Mouse (Mus musculus) NIH3T3 (cell line): Measurements from ENCODE around the gene Rnf182.

Experiments
- DNase-seq: peaks from one replicate; pipeline ENCODE4 v3.0.0-alpha.2; 2012; ENCODE audit warnings: low read depth

Gene Rnf182

GRCm38 (mm10) chr13:43615577-43616254 lies at the start of gene Rnf182:
Rnf182 (plus strand) TSS chr13:43615710.
- DNase-seq: peak; percentile 25

- no peak for DNase-seq
These were observed 49.3 kb upstream of the Rnf182 start for GRCm38 (mm10) chr13:43566184-43566583.

- DNase-seq: no peak
These were observed 48.2 kb upstream of the Rnf182 start for GRCm38 (mm10) chr13:43567141-43567891.

- DNase-seq: no peak
These were observed 41.5 kb upstream of the Rnf182 start for GRCm38 (mm10) chr13:43573979-43574378.

- DNase-seq: no peak
These were observed 40.1 kb upstream of the Rnf182 start for GRCm38 (mm10) chr13:43575431-43575830.

- DNase-seq: peak; percentile 32
These were observed 38.3 kb upstream of the Rnf182 start for GRCm38 (mm10) chr13:43577254-43577653.

GRCm38 (mm10) chr13:43577766-43578165 lies 37.7 kb upstream of the Rnf182 start:
- DNase-seq: no peak

- peak; percentile 70 for DNase-seq
These were observed 35.8 kb upstream of the Rnf182 start for GRCm38 (mm10) chr13:43579740-43580139.

GRCm38 (mm10) chr13:43580661-43581060 lies 34.8 kb upstream of the Rnf182 start:
- no peak for DNase-seq

- no peak for DNase-seq
These were observed 32.5 kb upstream of the Rnf182 start for GRCm38 (mm10) chr13:43582961-43583360.

GRCm38 (mm10) chr13:43583504-43583903 lies 32.0 kb upstream of the Rnf182 start:
- no peak for DNase-seq

GRCm38 (mm10) chr13:43585335-43585734 lies 30.2 kb upstream of the Rnf182 start:
- DNase-seq: no peak

GRCm38 (mm10) chr13:43586966-43587365 lies 28.5 kb upstream of the Rnf182 start:
- DNase-seq: peak; percentile 54

- DNase-seq: peak; percentile 65
These were observed 27.4 kb upstream of the Rnf182 start for GRCm38 (mm10) chr13:43587844-43588840.

- no peak for DNase-seq
These were observed 23.5 kb upstream of the Rnf182 start for GRCm38 (mm10) chr13:43591828-43592680.

GRCm38 (mm10) chr13:43592681-43593068 lies 22.8 kb upstream of the Rnf182 start:
- DNase-seq: no peak

- DNase-seq: peak; percentile 71
These were observed 19.6 kb upstream of the Rnf182 start for GRCm38 (mm10) chr13:43595896-43596295.

GRCm38 (mm10) chr13:43600967-43601366 lies 14.5 kb upstream of the Rnf182 start:
- no peak for DNase-seq

- DNase-seq: no peak
These were observed 13.1 kb upstream of the Rnf182 start for GRCm38 (mm10) chr13:43602440-43602839.

- DNase-seq: no peak
These were observed 12.5 kb upstream of the Rnf182 start for GRCm38 (mm10) chr13:43603042-43603441.

GRCm38 (mm10) chr13:43608854-43609253 lies 6.7 kb upstream of the Rnf182 start:
- no peak for DNase-seq
